Mouse (Mus musculus) MEL (cell line): ENCODE results near the gene Mlh1. TPM values are rescaled to one million over a fixed set of nuclear protein-coding genes. Genes with fewer than 3 reads are reported as not detected.

Source experiments
- DNase-seq: peaks from one replicate; pipeline ENCODE4 v3.0.0; 2011; ENCODE audit warnings: low read depth, low spot score
- H3K27ac ChIP-seq: 2 replicates; pipeline ENCODE4 v1.5.1; 2012; ENCODE audit warnings: low read depth, mild to moderate bottlenecking, control low read depth, low read length, moderate library complexity; ENCODE audit not compliant: control insufficient read depth
- H3K27me3 ChIP-seq, 2 experiments: fragments of 150-350 bp in 1 of 2; sonication (generic) in 1 of 2; 2 replicates each; pipeline ENCODE4 v1.6.1; 2012; ENCODE audit warnings: low read length in 2 of 2, mild to moderate bottlenecking in 2 of 2, improper control_type of control experiment in 1 of 2, moderate library complexity in 1 of 2; ENCODE audit not compliant: insufficient read depth in 2 of 2, control insufficient read depth in 1 of 2
- H3K36me3 ChIP-seq, 2 experiments: 2 replicates each; pipeline ENCODE4 v1.6.1; 2012 to 2014; ENCODE audit warnings: low read length in 2 of 2, improper control_type of control experiment in 1 of 2, inconsistent platforms in 1 of 2, mild to moderate bottlenecking in 1 of 2; ENCODE audit not compliant: insufficient read depth in 2 of 2, control insufficient read depth in 1 of 2
- H3K4me1 ChIP-seq, 2 experiments: fragments of 150-350 bp in 1 of 2; sonication (generic) in 1 of 2; 2 replicates each; pipeline ENCODE4 v1.6.1; 2012; ENCODE audit warnings: low read length in 2 of 2, improper control_type of control experiment in 1 of 2, mild to moderate bottlenecking in 1 of 2; ENCODE audit not compliant: insufficient read depth in 2 of 2, control insufficient read depth in 1 of 2
- H3K4me3 ChIP-seq, 2 experiments: fragments of 150-350 bp in 1 of 2; sonication (generic) in 1 of 2; 2 replicates each; pipeline ENCODE4 v1.5.1; 2012; ENCODE audit warnings: low read depth in 2 of 2, low read length in 2 of 2, mild to moderate bottlenecking in 2 of 2, moderate library complexity in 2 of 2, control low read depth in 1 of 2, improper control_type of control experiment in 1 of 2; ENCODE audit not compliant: control insufficient read depth in 1 of 2, insufficient read depth in 1 of 2
- H3K79me2 ChIP-seq: 2 replicates; pipeline ENCODE4 v1.6.1; 2012; ENCODE audit warnings: mild to moderate bottlenecking, low read length, moderate library complexity; ENCODE audit not compliant: control insufficient read depth, poor library complexity, insufficient read depth
- H3K9ac ChIP-seq: 2 replicates; pipeline ENCODE4 v1.6.1; 2012; ENCODE audit warnings: low read depth, mild to moderate bottlenecking, control low read depth, low read length, moderate library complexity; ENCODE audit not compliant: control insufficient read depth, poor library complexity, severe bottlenecking
- H3K9me3 ChIP-seq: fragments of 150-350 bp; sonication (generic); replicated peaks from 2 replicates; pipeline ENCODE4 v1.6.1; 2012; ENCODE audit warnings: mild to moderate bottlenecking, low read length, improper control_type of control experiment, moderate library complexity; ENCODE audit not compliant: insufficient read depth
- BHLHE40 ChIP-seq: IDR thresholded peaks from 2 replicates; pipeline ENCODE4 v1.6.1; 2012; ENCODE audit warnings: low read depth, mild to moderate bottlenecking, inconsistent platforms, low read length, improper control_type of control experiment, borderline replicate concordance
- CHD2 ChIP-seq: IDR thresholded peaks from 2 replicates; pipeline ENCODE4 v1.6.1; 2011; ENCODE audit warnings: low read length, improper control_type of control experiment
- E2F4 ChIP-seq: IDR thresholded peaks from 2 replicates; pipeline ENCODE4 v1.6.1; 2011; ENCODE audit warnings: low read depth, low read length, improper control_type of control experiment, borderline replicate concordance
- ELF1 ChIP-seq: IDR thresholded peaks from 2 replicates; pipeline ENCODE4 v1.6.1; 2014; ENCODE audit warnings: low read depth, mild to moderate bottlenecking, inconsistent platforms, low read length, improper control_type of control experiment, moderate library complexity
- ETS1 ChIP-seq: IDR thresholded peaks from 2 replicates; pipeline ENCODE4 v1.6.1; 2012; ENCODE audit warnings: low read depth, mild to moderate bottlenecking, inconsistent platforms, low read length, improper control_type of control experiment, moderate library complexity
- JUND ChIP-seq: IDR thresholded peaks from 2 replicates; pipeline ENCODE4 v1.6.1; 2011; ENCODE audit warnings: low read depth, mild to moderate bottlenecking, improper control_type of control experiment, low read length
- KAT2A ChIP-seq: conservative IDR thresholded peaks from 2 replicates; pipeline ENCODE4 v1.6.1; 2012; ENCODE audit warnings: low read depth, low read length, improper control_type of control experiment, inconsistent platforms
- MAX ChIP-seq: IDR thresholded peaks from 2 replicates; pipeline ENCODE4 v1.6.1; 2011; ENCODE audit warnings: low read length, improper control_type of control experiment
- MYB ChIP-seq: IDR thresholded peaks from 2 replicates; pipeline ENCODE4 v1.6.1; 2011; ENCODE audit warnings: mild to moderate bottlenecking, low read depth, low read length, improper control_type of control experiment
- MYC ChIP-seq: IDR thresholded peaks from 2 replicates; pipeline ENCODE4 v1.6.1; 2011; ENCODE audit warnings: low read depth, mild to moderate bottlenecking, low read length, improper control_type of control experiment, moderate library complexity
- NELFE ChIP-seq: IDR thresholded peaks from 2 replicates; pipeline ENCODE4 v1.6.1; 2011; ENCODE audit warnings: low read depth, low read length, improper control_type of control experiment
- POLR2AphosphoS5 ChIP-seq: IDR thresholded peaks from 2 replicates; pipeline ENCODE4 v1.6.1; 2012; ENCODE audit warnings: low read depth, borderline replicate concordance, mild to moderate bottlenecking, inconsistent platforms, low read length, moderate library complexity, mixed read lengths
- SIN3A ChIP-seq: IDR thresholded peaks from 2 replicates; pipeline ENCODE4 v1.6.1; 2012; ENCODE audit warnings: low read length, improper control_type of control experiment, inconsistent platforms
- SMC3 ChIP-seq: IDR thresholded peaks from 2 replicates; pipeline ENCODE4 v1.6.1; 2011; ENCODE audit warnings: low read depth, low read length, improper control_type of control experiment
- TAL1 ChIP-seq: IDR thresholded peaks from 2 replicates; pipeline ENCODE4 v1.6.1; 2012; ENCODE audit warnings: mild to moderate bottlenecking, inconsistent platforms, low read length, moderate library complexity, mixed read lengths
- UBTF ChIP-seq: IDR thresholded peaks from 2 replicates; pipeline ENCODE4 v1.6.1; 2012; ENCODE audit warnings: low read depth, mild to moderate bottlenecking, inconsistent platforms, low read length, improper control_type of control experiment, moderate library complexity, borderline replicate concordance; ENCODE audit not compliant: insufficient read depth
- USF2 ChIP-seq, 2 experiments: IDR thresholded peaks; 2 replicates each; pipeline ENCODE4 v1.6.1; 2011 to 2012; ENCODE audit warnings: improper control_type of control experiment in 2 of 2, low read length in 2 of 2, borderline replicate concordance in 1 of 2, inconsistent platforms in 1 of 2, low read depth in 1 of 2, mild to moderate bottlenecking in 1 of 2; ENCODE audit not compliant: insufficient read depth in 1 of 2
- ZC3H11A ChIP-seq: IDR thresholded peaks from 2 replicates; pipeline ENCODE4 v1.6.1; 2012; ENCODE audit warnings: low read depth, mild to moderate bottlenecking, inconsistent platforms, low read length, improper control_type of control experiment
- ZKSCAN1 ChIP-seq: IDR thresholded peaks from 2 replicates; pipeline ENCODE4 v1.6.1; 2012; ENCODE audit warnings: low read depth, mild to moderate bottlenecking, inconsistent platforms, low read length, improper control_type of control experiment, moderate library complexity
- ZMIZ1 ChIP-seq: IDR thresholded peaks from 2 replicates; pipeline ENCODE4 v1.6.1; 2012; ENCODE audit warnings: low read depth, mild to moderate bottlenecking, inconsistent platforms, low read length, improper control_type of control experiment, moderate library complexity
- polyA plus RNA-seq, 2 experiments: library from polyadenylated mRNA; stranded (reverse) in 1 of 2; unstranded in 1 of 2; fragments of >175 nt in 1 of 2; fragments of >200 nt in 1 of 2; gene quantifications; 2 replicates each; pipeline versions ENCODE4 v1.2.1 to v1.2.4; 2012; ENCODE audit warnings: low replicate concordance in 2 of 2, low read depth in 1 of 2; ENCODE audit not compliant: insufficient read length in 2 of 2, insufficient read depth in 1 of 2, missing spikeins in 1 of 2
- total RNA-seq: library from RNA; depleted of rRNA; stranded (reverse); fragments of 300-350 nt; gene quantifications from 2 replicates; pipeline ENCODE4 v1.2.3, GENCODE M21; 2012

Mlh1 gene
- total and polyA plus RNA-seq, 3 experiments = 21.8 to 31.7 TPM; not detected in 1

- Histone ChIP-seq H3K9ac (no peak overlapping the region), H3K4me1 (no peaks in the 10 kb centered on the region), H3K27me3 (no peaks in the 10 kb centered on the region), H3K9me3 (no peaks in the 10 kb centered on the region), H3K4me3 (no peak overlapping the region), H3K36me3 (peaks cover 1 to 2% of the 10 kb centered on the region in 2 experiments; a peak in 3 of 4 replicates), H3K27ac (no peak overlapping the region), H3K79me2 (no peaks in the 10 kb centered on the region)
- no peak for DNase-seq
- TF ChIP-seq POLR2AphosphoS5 = no peak
- TF ChIP-seq USF2 (IDR thresholded peaks at IDR 0.05; ENCODE audit: borderline replicate concordance in 1 of 2, insufficient read depth in 1 of 2, low read depth in 1 of 2, low read length in 2 of 2) = no peak
- no peak for TF ChIP-seq SMC3
- TF ChIP-seq CHD2 = no peak
- no peak for TF ChIP-seq ZKSCAN1
- no peak for TF ChIP-seq MAX
- TF ChIP-seq JUND = no peak
- no peak for TF ChIP-seq KAT2A
- no peak for TF ChIP-seq ZMIZ1
- no peak for TF ChIP-seq E2F4
- TF ChIP-seq ZC3H11A = no peak
- TF ChIP-seq ELF1 = no peak
- no peak for TF ChIP-seq NELFE
- no peak for TF ChIP-seq UBTF
- TF ChIP-seq BHLHE40 = no peak
Measured at GRCm38 (mm10) chr9:111220551-111221080, 51.0 kb downstream of the Mlh1 start.

GRCm38 (mm10) chr9:111216424-111216823 lies 55.2 kb downstream of the Mlh1 start:
- no peaks in the 10 kb centered on the region for H3K9me3 ChIP-seq
- no peaks in the 10 kb centered on the region for H3K79me2 ChIP-seq
- H3K4me3 ChIP-seq = no peak overlapping the region
- DNase-seq = no peak
- H3K9ac ChIP-seq = no peak overlapping the region
- H3K27ac ChIP-seq = no peak overlapping the region
- no peaks in the 10 kb centered on the region for H3K27me3 ChIP-seq
- no peaks in the 10 kb centered on the region for H3K4me1 ChIP-seq
- TF ChIP-seq ETS1 (no peak), BHLHE40 (no peak), POLR2AphosphoS5 (no peak), TAL1 (no peak), UBTF (no peak), SIN3A (no peak), SMC3 (no peak), MAX (no peak), MYC (no peak), MYB (no peak), ZC3H11A (no peak)
- peaks cover 1 to 2% of the 10 kb centered on the region in 2 experiments; a peak in 2 of 4 replicates for H3K36me3 ChIP-seq
